Comparison of ENCODE assay signal across 8 mouse cellular contexts in genomic region chr1:180810976-180811375, GRCm38 (mm10). TPM values are rescaled to one million over a fixed set of nuclear protein-coding genes. Genes with fewer than 3 reads are reported as not detected.
DNase-seq lines count a peak whose midpoint lies in the region; ATAC-seq and TF ChIP-seq lines count a peak whose summit lies in the region.

No protein-coding gene starts in this region.

- TF ChIP-seq POLR2A in heart, adult 2 months (IDR thresholded peaks at IDR 0.05; ENCODE audit: insufficient read depth, low read depth, low read length), result no peak
- TF ChIP-seq POLR2A in CH12.LX (IDR thresholded peaks at IDR 0.05; ENCODE audit: low read depth, low read length), result no peak

- no peak for ATAC-seq in liver, embryonic 11.5 days (replicated peaks; ENCODE audit: low FRiP score)

- dilution Hi-C loops in CH12.LX (cut with MboI; ENCODE audit: extremely low pct_ligation_motif_present, extremely low pct_unique_long_range_greater_than_20kb, low sequenced_read_pairs), result no loop called here

- peaks cover 11% of the 10 kb centered on the region for H3K79me2 ChIP-seq in heart, adult 2 months (replicated peaks; ENCODE audit: control insufficient read depth, insufficient read depth, low read length)
- peaks cover 56% of the 10 kb centered on the region for H3K79me2 ChIP-seq in CH12.LX (replicated peaks; ENCODE audit: control insufficient read depth, extremely low read depth, insufficient read depth, poor library complexity, severe bottlenecking)

- H3K9ac ChIP-seq in heart, adult 2 months (ENCODE audit: low read depth, low read length), result no peak overlapping the region
- peak overlapping the region; percentile 34; the same call in 1 of the 2 replicates for H3K9ac ChIP-seq in CH12.LX (ENCODE audit: insufficient read depth, low read depth)
- peak overlapping the region; percentile 30; the same call in 1 of the 2 replicates for H3K9ac ChIP-seq in liver, embryonic 11.5 days (ENCODE audit: low read depth, low read length)

- no peak for TF ChIP-seq EP300 in heart, adult 2 months (IDR thresholded peaks at IDR 0.05; ENCODE audit: insufficient read depth, low read depth, low read length)
- TF ChIP-seq EP300 in CH12.LX (IDR thresholded peaks at IDR 0.05; ENCODE audit: low read length), result no peak

- no peaks in the 10 kb centered on the region for H3K27me3 ChIP-seq in heart, adult 2 months (ENCODE audit: control insufficient read depth, insufficient read depth, low read length)
- H3K27me3 ChIP-seq in CH12.LX (replicated peaks), result peaks cover 16% of the 10 kb centered on the region
- H3K27me3 ChIP-seq in forebrain, embryonic 10.5 days (ENCODE audit: poor library complexity, severe bottlenecking), result no peaks in the 10 kb centered on the region
- H3K27me3 ChIP-seq in liver, embryonic 11.5 days (replicated peaks; ENCODE audit: control insufficient read depth, insufficient read depth, low read length), result no peaks in the 10 kb centered on the region

- WGBS in heart, adult 2 months, result 46% methylated on average over 7 of the region's 7 CpGs
- WGBS in forebrain, embryonic 10.5 days, result 84% methylated on average over 7 of the region's 7 CpGs
- WGBS in liver, embryonic 11.5 days, result 54% methylated on average over 7 of the region's 7 CpGs

- intact Hi-C loops in heart, adult 2 months (cut with DNase I), result loop anchor here (1.0 kb wide), 1 partner anchor 43 kb away; no protein-coding TSS in a partner anchor

- peak; percentile 64 for TF ChIP-seq CTCF in heart, adult 2 months (IDR thresholded peaks at IDR 0.05)
- TF ChIP-seq CTCF in CH12.LX (conservative IDR thresholded peaks at IDR 0.05 in 1 of 2, IDR thresholded peaks at IDR 0.05 in 1 of 2; ENCODE audit: low read depth in 2 of 2, low read length in 2 of 2), result peak in 1 of 2 experiments; percentile 70; a peak in 2 of 4 replicates

- no peak overlapping the region for H3K27ac ChIP-seq in heart, adult 2 months
- H3K27ac ChIP-seq in CH12.LX (ENCODE audit: insufficient read depth, low read depth), result no peak overlapping the region
- no peak overlapping the region for H3K27ac ChIP-seq in forebrain, embryonic 10.5 days
- no peak overlapping the region for H3K27ac ChIP-seq in liver, embryonic 11.5 days (ENCODE audit: low read depth, low read length)

- peaks cover 10% of the 10 kb centered on the region for H3K4me1 ChIP-seq in heart, adult 2 months (ENCODE audit: control insufficient read depth, insufficient read depth, low read length)
- H3K4me1 ChIP-seq in CH12.LX (ENCODE audit: control insufficient read depth in 1 of 2, insufficient read depth in 2 of 2), result peaks cover 5 to 24% of the 10 kb centered on the region in 2 experiments; a peak in 3 of 4 replicates
- H3K4me1 ChIP-seq in forebrain, embryonic 10.5 days, result peaks cover 42% of the 10 kb centered on the region
- H3K4me1 ChIP-seq in liver, embryonic 11.5 days (replicated peaks; ENCODE audit: control insufficient read depth, insufficient read depth, low read length), result peaks cover 25% of the 10 kb centered on the region

- DNase-seq in heart, adult 2 months, result no peak
- no peak for DNase-seq in heart, adult 18-20 months
- peak; percentile 80 for DNase-seq in CH12.LX (ENCODE audit: extremely low read depth)
- DNase-seq in forebrain, embryonic 10.5 days (ENCODE audit: extremely low spot score, low spot score), result no peak
- no peak for DNase-seq in liver, embryonic 11.5 days (ENCODE audit: low spot score)
- DNase-seq in right cerebral cortex, postnatal 36 days (ENCODE audit: low spot score in 2 of 2), result no peak
- no peak for DNase-seq in urinary bladder, postnatal 4 days (ENCODE audit: low spot score in 2 of 2)
- DNase-seq in layer of hippocampus, postnatal 10 days (ENCODE audit: low spot score in 2 of 2), result no peak

- peaks cover 50% of the 10 kb centered on the region for H3K36me3 ChIP-seq in heart, adult 2 months (ENCODE audit: control insufficient read depth, insufficient read depth, low read length)
- H3K36me3 ChIP-seq in CH12.LX (replicated peaks in 1 of 2; ENCODE audit: control insufficient read depth in 1 of 2, insufficient read depth in 1 of 2, low read length in 1 of 2), result peaks cover 36 to 45% of the 10 kb centered on the region in 2 experiments
- H3K36me3 ChIP-seq in forebrain, embryonic 10.5 days (replicated peaks), result peaks cover 55% of the 10 kb centered on the region
- peaks cover 40% of the 10 kb centered on the region for H3K36me3 ChIP-seq in liver, embryonic 11.5 days (ENCODE audit: control insufficient read depth, insufficient read depth, low read length)

- in situ Hi-C loops in CH12.LX (cut with MboI; ENCODE audit: low pct_ligation_motif_present, low pct_unique_long_range_greater_than_20kb, low sequenced_read_pairs), result no loop called here

- peak overlapping the region; percentile 78 for H3K4me2 ChIP-seq in CH12.LX (ENCODE audit: insufficient read depth, low read depth, poor library complexity, severe bottlenecking)
- peak overlapping the region; percentile 64 for H3K4me2 ChIP-seq in liver, embryonic 11.5 days

- peak; percentile 52 for TF ChIP-seq RAD21 in CH12.LX (IDR thresholded peaks at IDR 0.05; ENCODE audit: low read depth, low read length)

- H3K9me3 ChIP-seq in CH12.LX (replicated peaks; ENCODE audit: low read length), result no peaks in the 10 kb centered on the region
- no peaks in the 10 kb centered on the region for H3K9me3 ChIP-seq in forebrain, embryonic 10.5 days
- no peaks in the 10 kb centered on the region for H3K9me3 ChIP-seq in liver, embryonic 11.5 days (ENCODE audit: control insufficient read depth, low read length)

- peak overlapping the region; percentile 99 for H3K4me3 ChIP-seq in heart, adult 2 months
- H3K4me3 ChIP-seq in CH12.LX (replicated peaks in 1 of 3; ENCODE audit: low read depth in 2 of 3, low read length in 2 of 3, poor library complexity in 1 of 3), result peak overlapping the region in 2 of 3 experiments; percentile 19 to 96
- H3K4me3 ChIP-seq in forebrain, embryonic 10.5 days, result peak overlapping the region; percentile 96
- peak overlapping the region; percentile 93 for H3K4me3 ChIP-seq in liver, embryonic 11.5 days (ENCODE audit: low read depth, low read length)

TF ChIP-seq in CH12.LX, 34 proteins besides CTCF, POLR2A, EP300 and RAD21 (continues in another document):
- TF ChIP-seq PAX5 (IDR thresholded peaks at IDR 0.05; ENCODE audit: low read length), result no peak
- TF ChIP-seq CHD2 (IDR thresholded peaks at IDR 0.05; ENCODE audit: low read length), result no peak
- TF ChIP-seq IRF4 (IDR thresholded peaks at IDR 0.05; ENCODE audit: low read depth, low read length), result peak; percentile 8; the same call in 1 of the 2 replicates
- TF ChIP-seq ZC3H11A (IDR thresholded peaks at IDR 0.05; ENCODE audit: low read depth, low read length), result no peak
- no peak for TF ChIP-seq MAZ (IDR thresholded peaks at IDR 0.05; ENCODE audit: low read depth, low read length)
- TF ChIP-seq KAT2A (IDR thresholded peaks at IDR 0.05; ENCODE audit: insufficient replicate concordance, low read length), result no peak
- no peak for TF ChIP-seq ZMIZ1 (IDR thresholded peaks at IDR 0.05; ENCODE audit: low read depth, low read length)
- no peak for TF ChIP-seq USF1 (IDR thresholded peaks at IDR 0.05; ENCODE audit: low read depth, low read length)
- TF ChIP-seq MYC (IDR thresholded peaks at IDR 0.05; ENCODE audit: low read depth, low read length), result peak; percentile 40; the same call in 1 of the 2 replicates
- peak; percentile 34 for TF ChIP-seq SMC3 (IDR thresholded peaks at IDR 0.05; ENCODE audit: low read depth, low read length)
- TF ChIP-seq RCOR1 (conservative IDR thresholded peaks at IDR 0.05; ENCODE audit: low read depth, low read length), result no peak
- TF ChIP-seq MEF2A (IDR thresholded peaks at IDR 0.05; ENCODE audit: borderline replicate concordance, low read depth, low read length), result peak; percentile 64; the same call in 1 of the 2 replicates
- TF ChIP-seq NELFE (IDR thresholded peaks at IDR 0.05; ENCODE audit: low read depth, low read length), result no peak
- TF ChIP-seq E2F4 (IDR thresholded peaks at IDR 0.05; ENCODE audit: insufficient replicate concordance, low read depth, low read length), result no peak
- TF ChIP-seq POLR2AphosphoS2 (IDR thresholded peaks at IDR 0.05; ENCODE audit: low read depth, low read length), result no peak
- TF ChIP-seq MAX (IDR thresholded peaks at IDR 0.05; ENCODE audit: low read length), result no peak
- peak; percentile 66; the same call in 1 of the 2 replicates for TF ChIP-seq TBP (conservative IDR thresholded peaks at IDR 0.05; ENCODE audit: low read depth, low read length)
- TF ChIP-seq JUN (IDR thresholded peaks at IDR 0.05; ENCODE audit: insufficient read depth, low read depth, low read length), result no peak
- peak; percentile 42; the same call in 1 of the 2 replicates for TF ChIP-seq ETS1 (conservative IDR thresholded peaks at IDR 0.05; ENCODE audit: low read depth, low read length)
- no peak; the same call in 1 of the 2 replicates for TF ChIP-seq JUND (conservative IDR thresholded peaks at IDR 0.05; ENCODE audit: low read depth, low read length)
- TF ChIP-seq USF2 (conservative IDR thresholded peaks at IDR 0.05; ENCODE audit: low read depth, low read length), result no peak
- peak; percentile 70; the same call in 1 of the 2 replicates for TF ChIP-seq MXI1 (IDR thresholded peaks at IDR 0.05; ENCODE audit: low read depth, low read length)
- no peak for TF ChIP-seq MAFK (IDR thresholded peaks at IDR 0.05; ENCODE audit: insufficient replicate concordance, low read length)

RNA-seq across cellular contexts. Expression of gene H3f3a, which starts 2.8 kb away (rescaled TPM):
- 100 to 1,000 TPM; 405 to 430 TPM for total RNA-seq in heart, adult 2 months (2021)
- polyA plus RNA-seq in heart, adult 2 months (2012; rRNA removed), result 258 and 363 TPM in 2 replicates
- total RNA-seq in heart, adult 18-20 months (2021), result 100 to 1,000 TPM; 363 to 405 TPM
- 571 and 590 TPM in 2 replicates for total RNA-seq in CH12.LX (2012; rRNA removed)
- total RNA-seq in CH12.LX (2014; rRNA removed), result 1,420 and 1,540 TPM in 2 replicates
- 629 and 715 TPM in 2 replicates for polyA plus RNA-seq in CH12.LX (2012; ENCODE audit: insufficient read length, low read depth)
- polyA plus RNA-seq in forebrain, embryonic 10.5 days (2016; fragmentation: Nextera tagmentation; extraction: Ambion mirVana), result 2,460 and 2,659 TPM in 2 replicates
- 1,897 and 1,996 TPM in 2 replicates for polyA plus RNA-seq in liver, embryonic 11.5 days (2014; fragmentation: Nextera tagmentation; extraction: Ambion mirVana)
- total RNA-seq in layer of hippocampus, postnatal 10 days (2021), result 100 to 1,000 TPM; 476 to 478 TPM

RNA-seq across cellular contexts. Expression of gene Sde2, which starts 40.0 kb away (rescaled TPM):
- total RNA-seq in heart, adult 2 months (2021), result 10 to 100 TPM; 11.7 to 12.1 TPM
- polyA plus RNA-seq in heart, adult 2 months (2012; rRNA removed), result 5.0 and 9.8 TPM in 2 replicates
- 10 to 100 TPM; 10.1 to 11.4 TPM for total RNA-seq in heart, adult 18-20 months (2021)
- 24.7 and 26.3 TPM in 2 replicates for total RNA-seq in CH12.LX (2012; rRNA removed)
- total RNA-seq in CH12.LX (2014; rRNA removed), result 25.1 and 28.0 TPM in 2 replicates
- 33.2 and 34.6 TPM in 2 replicates for polyA plus RNA-seq in CH12.LX (2012; ENCODE audit: insufficient read length, low read depth)
- 43.3 and 45.9 TPM in 2 replicates for polyA plus RNA-seq in forebrain, embryonic 10.5 days (2016; fragmentation: Nextera tagmentation; extraction: Ambion mirVana)
- 49.0 and 49.2 TPM in 2 replicates for polyA plus RNA-seq in liver, embryonic 11.5 days (2014; fragmentation: Nextera tagmentation; extraction: Ambion mirVana)
- total RNA-seq in layer of hippocampus, postnatal 10 days (2021), result 10 to 100 TPM; 20.9 to 22.4 TPM
